Mouse (Mus musculus): ENCODE data around the gene Coro1a. TPM values are rescaled to one million over a fixed set of nuclear protein-coding genes. Genes with fewer than 3 reads are reported as not detected.

Gene Coro1a
- polyA plus RNA-seq, 1 experiment from 2014 or later: 94.0 TPM

DNA sequence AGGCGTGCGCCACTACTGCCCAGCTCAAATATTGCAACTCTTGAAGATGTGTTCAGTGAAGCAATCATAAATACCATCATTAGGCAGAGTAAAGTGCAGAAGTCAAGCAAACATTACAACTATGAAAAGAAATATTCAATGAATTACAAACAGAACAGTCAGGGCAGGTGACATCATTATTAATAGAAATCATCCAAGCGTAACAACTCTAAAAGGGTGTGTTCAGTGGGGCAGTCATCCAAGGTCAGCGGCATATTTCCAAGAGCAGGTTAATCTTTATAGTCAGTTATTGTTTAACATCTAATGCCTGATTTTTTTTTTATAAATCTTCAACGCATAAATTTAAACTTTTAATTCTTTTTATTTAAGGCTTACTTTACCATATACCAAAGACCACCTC is 26.4 kb downstream of the Coro1a start:
- Histone ChIP-seq H3K4me1 (replicated peaks; ENCODE audit: control insufficient read depth, insufficient read depth, low read length) (no peaks in the 10 kb centered on the region), H3K4me2 (no peak overlapping the region), H3K9ac (ENCODE audit: low read depth, low read length) (no peak overlapping the region), H3K27ac (ENCODE audit: low read depth, low read length) (no peak overlapping the region), H3K27me3 (replicated peaks; ENCODE audit: control insufficient read depth, insufficient read depth, low read length) (no peaks in the 10 kb centered on the region), H3K4me3 (ENCODE audit: low read depth, low read length) (no peak overlapping the region), H3K36me3 (ENCODE audit: control insufficient read depth, insufficient read depth, low read length) (no peaks in the 10 kb centered on the region), H3K9me3 (ENCODE audit: control insufficient read depth, low read length) (no peaks in the 10 kb centered on the region)
- DNase-seq (ENCODE audit: low spot score) (no peak), ATAC-seq (replicated peaks; ENCODE audit: low FRiP score) (no peak)
- WGBS: 96% methylated on average over 5 of the region's 5 CpGs

DNA sequence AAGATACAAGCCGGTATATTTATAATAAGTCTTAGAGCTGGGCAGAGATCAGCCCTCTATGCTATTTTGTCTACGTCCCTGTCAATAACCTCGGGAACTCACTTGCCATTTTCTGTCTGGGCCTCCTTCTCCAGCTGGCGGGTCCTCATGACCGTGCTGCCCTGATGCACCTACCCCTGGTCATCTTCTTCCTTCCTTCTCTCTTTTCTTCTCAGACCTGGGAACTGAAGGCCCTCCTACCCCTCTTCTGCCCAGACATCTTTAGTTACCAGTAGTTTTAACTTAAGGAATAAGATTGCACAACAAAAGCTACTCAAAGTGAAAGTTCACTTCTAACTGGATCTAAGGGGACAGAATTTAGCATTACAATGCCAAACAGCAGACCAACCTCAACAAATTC is 27.9 kb downstream of the Coro1a start:
- Histone ChIP-seq H3K4me3 (ENCODE audit: low read depth, low read length) (no peak overlapping the region), H3K9me3 (ENCODE audit: control insufficient read depth, low read length) (no peaks in the 10 kb centered on the region), H3K4me2 (no peak overlapping the region), H3K27me3 (replicated peaks; ENCODE audit: control insufficient read depth, insufficient read depth, low read length) (no peaks in the 10 kb centered on the region), H3K36me3 (ENCODE audit: control insufficient read depth, insufficient read depth, low read length) (no peaks in the 10 kb centered on the region), H3K27ac (ENCODE audit: low read depth, low read length) (no peak overlapping the region), H3K4me1 (replicated peaks; ENCODE audit: control insufficient read depth, insufficient read depth, low read length) (no peaks in the 10 kb centered on the region; the same call in 1 of the 2 replicates), H3K9ac (ENCODE audit: low read depth, low read length) (no peak overlapping the region)
- DNase-seq (ENCODE audit: low spot score) (no peak), ATAC-seq (replicated peaks; ENCODE audit: low FRiP score) (no peak)
- 84% methylated on average over 5 of the region's 5 CpGs for WGBS

DNA sequence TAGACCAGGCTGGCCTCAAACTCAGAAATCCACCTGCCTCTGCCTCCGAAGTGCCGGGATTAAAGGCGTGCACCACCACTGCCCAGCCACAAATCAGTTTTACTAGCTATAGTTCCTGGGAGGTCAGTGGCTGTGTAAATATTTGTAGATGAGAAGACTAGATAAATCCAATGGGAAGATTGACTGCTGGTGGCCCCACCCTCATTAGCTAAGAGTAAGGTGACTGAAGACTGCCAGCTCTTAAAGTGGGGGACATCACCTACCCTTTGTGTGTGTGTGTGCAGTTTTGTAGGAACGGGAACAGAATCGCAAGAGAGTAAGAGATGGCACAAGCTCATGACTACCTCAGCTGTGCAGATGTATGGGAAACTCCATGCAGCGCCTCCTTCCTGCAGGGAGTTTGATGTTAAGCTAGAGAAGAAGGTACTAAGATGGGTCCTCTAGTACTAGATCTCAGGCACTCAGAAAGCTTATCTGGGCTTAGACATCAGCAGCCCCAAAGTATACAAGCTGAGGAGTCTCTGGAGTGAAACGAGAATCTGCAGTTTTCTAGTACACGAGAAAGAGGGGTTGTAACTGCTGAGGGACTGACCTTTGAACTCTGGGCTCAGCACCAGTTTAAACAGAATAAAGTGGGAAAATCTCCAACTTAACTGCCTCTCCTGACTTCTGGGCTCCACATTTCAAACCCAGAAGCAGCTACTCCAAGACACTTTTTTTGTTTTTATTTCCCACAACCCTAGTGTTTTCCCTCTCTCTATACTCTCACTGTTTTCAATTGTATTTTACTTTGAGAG is 28.8 kb downstream of the Coro1a start:
- no peaks in the 10 kb centered on the region for H3K9me3 ChIP-seq (ENCODE audit: control insufficient read depth, low read length)
- peak overlapping the region; percentile 21; the same call in 1 of the 2 replicates for H3K27ac ChIP-seq (ENCODE audit: low read depth, low read length)
- no peak for ATAC-seq (replicated peaks; ENCODE audit: low FRiP score)
- H3K4me1 ChIP-seq (replicated peaks; ENCODE audit: control insufficient read depth, insufficient read depth, low read length): no peaks in the 10 kb centered on the region; the same call in 1 of the 2 replicates
- no peak overlapping the region for H3K4me2 ChIP-seq
- WGBS: 76% methylated on average over 8 of the region's 8 CpGs
- H3K36me3 ChIP-seq (ENCODE audit: control insufficient read depth, insufficient read depth, low read length): no peaks in the 10 kb centered on the region
- H3K9ac ChIP-seq (ENCODE audit: low read depth, low read length): no peak overlapping the region
- H3K27me3 ChIP-seq (replicated peaks; ENCODE audit: control insufficient read depth, insufficient read depth, low read length): no peaks in the 10 kb centered on the region
- DNase-seq (ENCODE audit: low spot score): no peak
- H3K4me3 ChIP-seq (ENCODE audit: low read depth, low read length): no peak overlapping the region

DNA sequence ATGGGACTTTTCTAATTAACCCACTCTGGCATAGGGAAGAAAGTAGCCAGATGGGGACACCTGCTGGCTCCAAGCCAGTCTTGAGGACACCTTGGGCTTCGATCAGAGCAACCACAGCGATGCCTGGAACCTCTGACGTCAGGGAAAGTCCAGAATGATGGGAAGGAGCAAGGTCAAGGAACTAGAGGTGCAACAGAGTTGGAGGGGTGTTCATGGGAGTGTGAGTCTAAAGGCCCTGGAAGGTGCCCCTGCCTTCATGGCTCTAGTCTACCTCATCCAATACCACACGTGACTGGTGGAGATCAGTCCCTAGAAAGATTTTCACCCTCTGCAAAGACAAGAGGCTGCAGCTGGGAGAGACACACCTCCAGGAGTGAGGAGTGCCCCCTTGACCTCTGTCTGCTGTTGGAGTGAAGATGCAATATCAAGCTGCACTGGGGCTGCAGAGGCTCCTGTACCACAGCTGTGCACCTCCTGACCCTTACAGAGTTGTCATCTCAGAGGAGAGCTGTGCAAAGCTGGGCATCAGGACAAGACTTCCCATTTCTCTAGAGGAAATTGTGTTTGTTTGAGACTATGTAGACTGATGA is 30.9 kb downstream of the Coro1a start:
- no peak overlapping the region for H3K27ac ChIP-seq (ENCODE audit: low read depth, low read length)
- no peak for ATAC-seq (replicated peaks; ENCODE audit: low FRiP score)

DNA sequence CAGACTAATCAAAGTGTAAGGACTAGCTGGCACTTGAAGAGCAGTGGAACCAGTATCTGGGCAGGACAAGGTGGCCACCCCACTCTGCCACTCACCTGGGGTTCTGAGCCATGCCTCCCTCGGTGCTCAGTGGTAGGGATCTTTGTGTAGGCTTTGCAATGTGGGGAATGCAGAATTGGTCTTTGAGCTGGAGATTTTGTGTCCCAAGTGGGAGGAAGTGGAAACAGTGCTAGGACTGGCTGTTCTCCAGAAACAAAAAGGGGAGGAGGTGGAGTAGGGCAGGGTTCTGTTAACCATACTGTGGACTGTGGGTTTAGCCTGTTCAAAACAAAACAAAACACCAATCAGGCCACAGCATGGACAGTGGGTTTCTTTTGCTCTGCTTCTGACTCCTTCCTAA is 31.4 kb downstream of the Coro1a start, which contains the start of gene Sult1a1:
Gene Sult1a1, minus strand, starts transcription at position 226 of the 400 bp plus-strand sequence.
- Histone ChIP-seq H3K27me3 (replicated peaks; ENCODE audit: control insufficient read depth, insufficient read depth, low read length) (no peaks in the 10 kb centered on the region), H3K9ac (ENCODE audit: low read depth, low read length) (no peak within 1 kb of the TSS), H3K4me2 (no peak within 1 kb of the TSS), H3K27ac (ENCODE audit: low read depth, low read length) (no peak within 1 kb of the TSS), H3K36me3 (ENCODE audit: control insufficient read depth, insufficient read depth, low read length) (peaks cover 3% of the 10 kb centered on the region), H3K4me1 (replicated peaks; ENCODE audit: control insufficient read depth, insufficient read depth, low read length) (no peaks in the 10 kb centered on the region; the same call in 1 of the 2 replicates), H3K9me3 (ENCODE audit: control insufficient read depth, low read length) (no peaks in the 10 kb centered on the region), H3K4me3 (ENCODE audit: low read depth, low read length) (no peak within 1 kb of the TSS)
- DNase-seq (ENCODE audit: low spot score) (no peak), ATAC-seq (replicated peaks; ENCODE audit: low FRiP score) (no peak)
- 71% methylated on average over 1 of the region's 1 CpGs for WGBS

More for the DNA sequence above, 30.9 kb downstream of the Coro1a start:
- Histone ChIP-seq H3K4me2 (no peak overlapping the region), H3K4me1 (replicated peaks; ENCODE audit: control insufficient read depth, insufficient read depth, low read length) (no peaks in the 10 kb centered on the region; the same call in 1 of the 2 replicates), H3K9ac (ENCODE audit: low read depth, low read length) (no peak overlapping the region), H3K9me3 (ENCODE audit: control insufficient read depth, low read length) (no peaks in the 10 kb centered on the region), H3K4me3 (ENCODE audit: low read depth, low read length) (no peak overlapping the region), H3K27me3 (replicated peaks; ENCODE audit: control insufficient read depth, insufficient read depth, low read length) (no peaks in the 10 kb centered on the region), H3K36me3 (ENCODE audit: control insufficient read depth, insufficient read depth, low read length) (peaks cover 3% of the 10 kb centered on the region)
- WGBS: 89% methylated on average over 4 of the region's 4 CpGs
- no peak for DNase-seq (ENCODE audit: low spot score)

DNA sequence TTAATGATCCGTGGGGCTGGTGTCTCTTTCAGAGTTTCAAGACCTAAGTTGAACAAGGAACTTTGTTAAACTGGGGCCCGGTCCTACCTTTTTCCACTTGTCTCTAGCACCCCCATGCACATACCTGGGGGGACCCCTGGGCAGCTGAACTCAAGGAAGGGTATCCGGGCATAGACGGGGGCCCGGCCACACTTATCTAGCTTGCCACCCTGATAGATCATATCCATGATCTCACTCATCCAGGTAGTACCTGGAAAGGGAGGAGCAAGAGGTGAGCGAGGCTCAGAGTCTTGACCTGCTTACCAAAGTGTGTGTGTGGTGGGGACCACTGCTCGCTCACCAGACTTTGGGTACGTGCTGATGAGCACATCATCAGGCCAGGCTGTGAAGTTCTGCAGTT is 32.5 kb downstream of the Coro1a start:
- Histone ChIP-seq H3K4me1 (replicated peaks; ENCODE audit: control insufficient read depth, insufficient read depth, low read length) (no peaks in the 10 kb centered on the region; the same call in 1 of the 2 replicates), H3K27me3 (replicated peaks; ENCODE audit: control insufficient read depth, insufficient read depth, low read length) (no peaks in the 10 kb centered on the region), H3K4me3 (ENCODE audit: low read depth, low read length) (no peak overlapping the region), H3K27ac (ENCODE audit: low read depth, low read length) (no peak overlapping the region), H3K4me2 (no peak overlapping the region), H3K9ac (ENCODE audit: low read depth, low read length) (no peak overlapping the region), H3K9me3 (ENCODE audit: control insufficient read depth, low read length) (no peaks in the 10 kb centered on the region), H3K36me3 (ENCODE audit: control insufficient read depth, insufficient read depth, low read length) (peaks cover 6% of the 10 kb centered on the region)
- whole genome bisulfite sequencing: 92% methylated on average over 8 of the region's 8 CpGs
- ATAC-seq (replicated peaks; ENCODE audit: low FRiP score) (no peak), DNase-seq (ENCODE audit: low spot score) (no peak)

DNA sequence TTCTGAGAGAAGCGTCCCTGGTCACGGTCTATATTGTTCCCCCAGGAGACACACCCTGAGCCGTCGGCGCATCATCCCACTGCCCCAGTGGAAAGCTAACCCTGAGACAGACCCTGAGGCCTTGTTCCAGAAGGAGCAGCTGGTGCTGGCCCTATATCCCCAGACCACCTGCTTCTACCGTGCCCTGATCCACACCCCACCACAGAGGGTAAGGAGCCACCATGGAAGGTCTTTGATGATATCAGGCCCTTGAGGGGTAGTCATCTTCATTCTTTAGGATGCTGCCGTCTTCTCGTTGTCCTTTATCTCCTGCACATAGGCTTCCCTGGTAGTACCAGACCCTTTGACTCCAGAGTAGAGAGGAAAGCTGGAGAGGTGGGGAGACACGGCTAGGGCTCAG is 35.5 kb downstream of the Coro1a start:
- H3K4me2 ChIP-seq: no peak overlapping the region
- no peak overlapping the region for H3K4me3 ChIP-seq (ENCODE audit: low read depth, low read length)
- no peaks in the 10 kb centered on the region for H3K9me3 ChIP-seq (ENCODE audit: control insufficient read depth, low read length)
- no peak for ATAC-seq (replicated peaks; ENCODE audit: low FRiP score)
- DNase-seq (ENCODE audit: low spot score): no peak
- no peaks in the 10 kb centered on the region; the same call in 1 of the 2 replicates for H3K4me1 ChIP-seq (replicated peaks; ENCODE audit: control insufficient read depth, insufficient read depth, low read length)
- no peaks in the 10 kb centered on the region for H3K27me3 ChIP-seq (replicated peaks; ENCODE audit: control insufficient read depth, insufficient read depth, low read length)
- WGBS: 91% methylated on average over 9 of the region's 9 CpGs
- H3K27ac ChIP-seq (ENCODE audit: low read depth, low read length): no peak overlapping the region
- peaks cover 11% of the 10 kb centered on the region for H3K36me3 ChIP-seq (ENCODE audit: control insufficient read depth, insufficient read depth, low read length)
- H3K9ac ChIP-seq (ENCODE audit: low read depth, low read length): no peak overlapping the region

DNA sequence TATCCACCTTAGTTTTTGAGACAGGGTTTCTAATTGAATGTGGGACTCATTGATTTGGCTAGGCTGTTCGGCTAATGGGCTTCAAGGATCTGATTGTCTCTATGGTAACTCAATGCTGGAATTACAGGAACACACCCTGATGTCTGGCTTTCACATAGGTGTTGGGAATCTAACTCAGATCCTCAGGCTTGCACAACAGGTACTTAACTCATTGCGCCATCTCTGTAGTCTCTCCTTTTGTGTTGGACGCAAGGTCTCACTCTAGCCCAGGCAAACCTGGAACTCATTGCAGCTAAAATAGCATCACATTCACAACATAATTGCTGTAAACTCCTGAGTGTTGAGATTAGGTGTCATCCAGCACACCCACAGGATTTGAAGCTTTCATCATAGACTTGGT is 37.4 kb downstream of the Coro1a start:
- WGBS: 92% methylated on average over 3 of the region's 3 CpGs
- Histone ChIP-seq H3K9ac (ENCODE audit: low read depth, low read length) (no peak overlapping the region), H3K4me3 (ENCODE audit: low read depth, low read length) (no peak overlapping the region), H3K4me1 (replicated peaks; ENCODE audit: control insufficient read depth, insufficient read depth, low read length) (no peaks in the 10 kb centered on the region), H3K36me3 (ENCODE audit: control insufficient read depth, insufficient read depth, low read length) (peaks cover 15% of the 10 kb centered on the region), H3K9me3 (ENCODE audit: control insufficient read depth, low read length) (no peaks in the 10 kb centered on the region), H3K27me3 (replicated peaks; ENCODE audit: control insufficient read depth, insufficient read depth, low read length) (no peaks in the 10 kb centered on the region), H3K27ac (ENCODE audit: low read depth, low read length) (no peak overlapping the region), H3K4me2 (no peak overlapping the region)
- DNase-seq (ENCODE audit: low spot score) (no peak), ATAC-seq (replicated peaks; ENCODE audit: low FRiP score) (no peak)

DNA sequence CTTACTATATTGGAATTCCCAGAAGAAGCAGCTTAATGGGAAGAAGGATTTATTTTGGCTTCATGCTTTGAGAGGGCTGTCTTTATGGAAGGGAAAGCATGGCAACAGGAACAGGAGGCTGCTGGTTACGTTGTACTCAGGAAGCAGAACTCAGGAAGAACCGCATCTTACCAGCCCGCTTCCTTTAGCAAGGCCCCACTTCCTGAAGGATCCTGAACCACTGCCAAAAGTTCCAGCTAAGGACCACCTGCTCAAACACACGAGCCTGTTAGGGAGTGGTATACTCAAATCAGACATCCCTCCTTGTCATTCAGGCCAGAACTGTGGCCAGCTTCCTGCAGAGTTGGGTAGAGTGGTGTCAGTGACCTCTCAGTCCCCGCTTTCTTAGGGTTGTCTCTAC is 39.1 kb downstream of the Coro1a start:
- no peak overlapping the region for H3K27ac ChIP-seq (ENCODE audit: low read depth, low read length)
- WGBS: 75% methylated on average over 5 of the region's 5 CpGs
- peaks cover 24% of the 10 kb centered on the region for H3K36me3 ChIP-seq (ENCODE audit: control insufficient read depth, insufficient read depth, low read length)
- no peak overlapping the region for H3K9ac ChIP-seq (ENCODE audit: low read depth, low read length)
- no peaks in the 10 kb centered on the region for H3K9me3 ChIP-seq (ENCODE audit: control insufficient read depth, low read length)
- H3K4me2 ChIP-seq: no peak overlapping the region
- no peaks in the 10 kb centered on the region for H3K27me3 ChIP-seq (replicated peaks; ENCODE audit: control insufficient read depth, insufficient read depth, low read length)
- DNase-seq (ENCODE audit: low spot score) (no peak), ATAC-seq (replicated peaks; ENCODE audit: low FRiP score) (no peak)
- H3K4me3 ChIP-seq (ENCODE audit: low read depth, low read length): no peak overlapping the region
- no peaks in the 10 kb centered on the region for H3K4me1 ChIP-seq (replicated peaks; ENCODE audit: control insufficient read depth, insufficient read depth, low read length)

Data from liver, embryonic 11.5 days (tissue).